Mouse (Mus musculus): ENCODE measurements around the gene Pigf. TPM values are rescaled to one million over a fixed set of nuclear protein-coding genes. Genes with fewer than 3 reads are reported as not detected.

Pigf gene
- polyA plus RNA-seq, 1 experiment from 2014 or later, result 38.0 TPM

DNA sequence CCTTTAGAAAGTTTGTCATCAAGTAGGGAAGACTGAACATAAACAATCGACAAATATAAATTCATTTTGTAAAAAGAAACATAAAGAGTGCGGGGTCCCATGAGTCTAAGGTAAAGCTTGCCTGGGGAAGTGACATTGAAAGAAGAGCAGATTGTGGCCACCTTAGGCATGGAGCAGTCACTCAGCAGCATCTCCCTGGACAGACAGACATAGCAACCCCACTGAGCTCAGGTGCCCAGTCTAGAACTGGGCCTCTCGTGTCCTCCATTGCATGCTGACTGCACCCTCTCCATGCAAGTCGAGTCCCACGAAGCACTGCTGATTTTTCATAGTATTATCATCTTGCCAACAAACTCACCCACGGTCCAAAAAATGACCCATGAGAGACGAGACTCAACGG lies 19.6 kb upstream of the Pigf start:
- Histone ChIP-seq H3K4me2 (ENCODE audit: low read length) (no peak overlapping the region), H3K9ac (replicated peaks; ENCODE audit: low read length) (no peak overlapping the region), H3K4me3 (replicated peaks; ENCODE audit: low read depth, low read length) (no peak overlapping the region), H3K27ac (replicated peaks; ENCODE audit: low read depth, low read length) (no peak overlapping the region), H3K36me3 (ENCODE audit: control insufficient read depth, insufficient read depth, low read length) (no peaks in the 10 kb centered on the region), H3K4me1 (ENCODE audit: control insufficient read depth, insufficient read depth, low read length) (no peaks in the 10 kb centered on the region), H3K27me3 (ENCODE audit: control insufficient read depth, insufficient read depth, low read length) (no peaks in the 10 kb centered on the region), H3K9me3 (ENCODE audit: control insufficient read depth, low read length) (no peaks in the 10 kb centered on the region)
- ATAC-seq (ENCODE audit: low FRiP score, low TSS enrichment), result no peak
- 80% methylated on average over 8 of the region's 8 CpGs for WGBS
- DNase-seq, result no peak

- Histone ChIP-seq H3K9me3 (ENCODE audit: control insufficient read depth, low read length) (no peaks in the 10 kb centered on the region), H3K4me1 (ENCODE audit: control insufficient read depth, insufficient read depth, low read length) (no peaks in the 10 kb centered on the region), H3K4me3 (replicated peaks; ENCODE audit: low read depth, low read length) (no peak overlapping the region), H3K27ac (replicated peaks; ENCODE audit: low read depth, low read length) (no peak overlapping the region), H3K9ac (replicated peaks; ENCODE audit: low read length) (no peak overlapping the region), H3K4me2 (ENCODE audit: low read length) (no peak overlapping the region), H3K27me3 (ENCODE audit: control insufficient read depth, insufficient read depth, low read length) (no peaks in the 10 kb centered on the region), H3K36me3 (ENCODE audit: control insufficient read depth, insufficient read depth, low read length) (no peaks in the 10 kb centered on the region)
- DNase-seq, result peak; percentile 99
- WGBS, result 3% methylated on average over 15 of the region's 15 CpGs
- no peak; the same call in 1 of the 2 replicates for ATAC-seq (ENCODE audit: low FRiP score, low TSS enrichment)
Observed at GRCm38 (mm10) chr17:87044364-87044763, 19.2 kb upstream of the Pigf start.

GRCm38 (mm10) chr17:87041739-87042138 lies 16.5 kb upstream of the Pigf start:
- DNase-seq, result peak; percentile 18
- WGBS, result 75% methylated on average over 19 of the region's 19 CpGs
- Histone ChIP-seq H3K4me2 (ENCODE audit: low read length) (no peak overlapping the region), H3K4me3 (replicated peaks; ENCODE audit: low read depth, low read length) (no peak overlapping the region), H3K9ac (replicated peaks; ENCODE audit: low read length) (no peak overlapping the region), H3K27ac (replicated peaks; ENCODE audit: low read depth, low read length) (no peak overlapping the region), H3K36me3 (ENCODE audit: control insufficient read depth, insufficient read depth, low read length) (peaks cover 15% of the 10 kb centered on the region), H3K4me1 (ENCODE audit: control insufficient read depth, insufficient read depth, low read length) (no peaks in the 10 kb centered on the region), H3K27me3 (ENCODE audit: control insufficient read depth, insufficient read depth, low read length) (no peaks in the 10 kb centered on the region), H3K9me3 (ENCODE audit: control insufficient read depth, low read length) (no peaks in the 10 kb centered on the region)
- no peak for ATAC-seq (ENCODE audit: low FRiP score, low TSS enrichment)

GRCm38 (mm10) chr17:87038496-87038895 lies 13.3 kb upstream of the Pigf start:
- Histone ChIP-seq H3K4me1 (ENCODE audit: control insufficient read depth, insufficient read depth, low read length) (no peaks in the 10 kb centered on the region), H3K4me3 (replicated peaks; ENCODE audit: low read depth, low read length) (no peak overlapping the region), H3K27ac (replicated peaks; ENCODE audit: low read depth, low read length) (no peak overlapping the region), H3K4me2 (ENCODE audit: low read length) (no peak overlapping the region), H3K9ac (replicated peaks; ENCODE audit: low read length) (no peak overlapping the region), H3K27me3 (ENCODE audit: control insufficient read depth, insufficient read depth, low read length) (no peaks in the 10 kb centered on the region), H3K9me3 (ENCODE audit: control insufficient read depth, low read length) (no peaks in the 10 kb centered on the region), H3K36me3 (ENCODE audit: control insufficient read depth, insufficient read depth, low read length) (peaks cover 32% of the 10 kb centered on the region)
- 90% methylated on average over 5 of the region's 5 CpGs for WGBS
- DNase-seq (no peak), ATAC-seq (ENCODE audit: low FRiP score, low TSS enrichment) (no peak)

DNA sequence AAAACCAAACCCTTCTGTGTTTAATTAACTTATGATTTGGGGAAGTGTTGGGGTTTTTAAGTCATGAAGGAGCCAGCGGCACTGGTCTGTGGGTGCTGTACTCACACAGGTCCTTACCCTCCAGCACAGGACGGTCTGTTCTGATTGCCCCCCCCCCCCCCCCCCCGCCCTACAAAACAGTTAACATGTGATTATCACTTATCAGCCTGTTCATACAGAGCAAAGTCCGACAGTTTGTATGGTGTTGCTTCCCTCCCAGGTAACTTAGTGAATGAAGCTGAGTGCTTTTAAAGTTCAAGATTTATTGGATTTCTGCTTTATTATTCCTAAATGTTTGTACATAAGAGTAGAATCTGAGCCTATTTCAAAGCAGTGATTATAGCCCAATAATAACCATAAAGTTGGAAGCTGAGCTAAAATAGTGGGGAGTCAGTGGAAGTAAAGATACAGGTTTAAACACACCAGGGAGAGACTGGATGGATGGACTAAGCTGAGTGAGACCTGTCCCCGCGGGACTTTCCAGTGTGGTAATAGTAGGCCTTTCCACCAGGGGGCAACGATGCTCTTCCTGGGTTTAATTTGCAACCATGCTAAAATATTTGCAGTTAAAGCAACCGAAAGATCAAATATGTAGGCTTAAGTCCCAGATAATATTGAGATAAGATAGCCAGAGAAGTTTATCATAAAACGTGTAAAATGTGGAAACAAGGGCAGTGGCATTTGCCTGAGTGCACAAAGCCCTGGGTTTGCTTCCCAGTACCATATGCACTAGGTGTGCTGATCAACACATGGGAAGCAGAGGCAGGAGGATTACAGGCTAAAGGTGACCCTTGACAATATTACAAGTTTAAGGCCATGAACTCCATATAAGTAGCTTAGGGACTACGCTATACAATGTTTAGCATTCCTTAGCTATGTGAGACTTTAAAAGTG lies 11.2 kb upstream of the Pigf start:
- Histone ChIP-seq H3K4me3 (replicated peaks; ENCODE audit: low read depth, low read length) (no peak overlapping the region), H3K4me2 (ENCODE audit: low read length) (no peak overlapping the region), H3K27ac (replicated peaks; ENCODE audit: low read depth, low read length) (no peak overlapping the region), H3K9me3 (ENCODE audit: control insufficient read depth, low read length) (no peaks in the 10 kb centered on the region), H3K9ac (replicated peaks; ENCODE audit: low read length) (no peak overlapping the region), H3K36me3 (ENCODE audit: control insufficient read depth, insufficient read depth, low read length) (peaks cover 47% of the 10 kb centered on the region), H3K4me1 (ENCODE audit: control insufficient read depth, insufficient read depth, low read length) (no peaks in the 10 kb centered on the region), H3K27me3 (ENCODE audit: control insufficient read depth, insufficient read depth, low read length) (no peaks in the 10 kb centered on the region)
- DNase-seq (peak; percentile 74), ATAC-seq (ENCODE audit: low FRiP score, low TSS enrichment) (no peak)
- WGBS, result 66% methylated on average over 10 of the region's 10 CpGs

DNA sequence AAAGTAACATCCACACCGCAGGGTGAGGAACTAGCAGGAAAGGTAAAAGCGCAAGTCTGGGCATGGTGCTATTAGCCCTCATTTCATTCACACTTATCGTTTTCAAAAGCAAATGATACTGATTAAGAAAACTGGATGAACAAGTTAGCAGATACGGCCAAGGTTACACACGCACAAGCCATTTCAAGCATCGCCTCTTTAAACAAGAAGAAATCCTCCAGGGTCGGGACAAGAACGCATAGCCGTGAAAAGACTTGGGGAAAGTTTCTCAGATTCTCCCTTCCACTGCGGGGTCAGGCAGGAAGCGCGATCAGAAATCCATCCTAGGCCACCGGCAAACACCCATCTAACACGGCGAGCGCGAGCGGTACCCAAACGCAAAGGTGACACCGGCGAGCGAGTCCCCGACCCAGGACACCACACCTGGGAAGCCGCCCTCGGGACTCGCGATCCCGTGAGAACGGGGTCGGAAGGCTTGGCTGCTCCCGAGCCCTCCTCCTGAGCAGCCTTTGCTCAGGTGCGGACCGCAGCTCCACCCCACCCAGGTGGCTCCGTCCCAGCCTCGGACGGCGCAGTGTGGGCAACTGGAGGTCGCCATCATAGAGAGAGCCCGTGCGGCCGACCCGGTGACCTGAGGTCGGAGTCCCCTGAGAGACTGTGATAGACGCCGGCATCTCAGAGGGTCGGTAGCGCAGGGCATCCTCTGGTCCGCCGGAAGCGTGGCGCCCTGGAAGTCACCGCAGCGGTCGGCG lies 539 bp downstream of the Pigf start:
- ATAC-seq (ENCODE audit: low FRiP score, low TSS enrichment), result peak; percentile 79; the same call in 1 of the 2 replicates
- no peak overlapping the region for H3K27ac ChIP-seq (replicated peaks; ENCODE audit: low read depth, low read length)
- no peaks in the 10 kb centered on the region for H3K27me3 ChIP-seq (ENCODE audit: control insufficient read depth, insufficient read depth, low read length)
- H3K9ac ChIP-seq (replicated peaks; ENCODE audit: low read length), result peak overlapping the region; percentile 74
- peak overlapping the region; percentile 86 for H3K4me3 ChIP-seq (replicated peaks; ENCODE audit: low read depth, low read length)
- H3K4me1 ChIP-seq (ENCODE audit: control insufficient read depth, insufficient read depth, low read length), result peaks cover 14% of the 10 kb centered on the region
- WGBS, result under 1% methylated on average over 55 of the region's 55 CpGs
- H3K36me3 ChIP-seq (ENCODE audit: control insufficient read depth, insufficient read depth, low read length), result peaks cover 21% of the 10 kb centered on the region
- peak overlapping the region; percentile 89 for H3K4me2 ChIP-seq (ENCODE audit: low read length)
- H3K9me3 ChIP-seq (ENCODE audit: control insufficient read depth, low read length), result no peaks in the 10 kb centered on the region
- DNase-seq, result peak; percentile 37

DNA sequence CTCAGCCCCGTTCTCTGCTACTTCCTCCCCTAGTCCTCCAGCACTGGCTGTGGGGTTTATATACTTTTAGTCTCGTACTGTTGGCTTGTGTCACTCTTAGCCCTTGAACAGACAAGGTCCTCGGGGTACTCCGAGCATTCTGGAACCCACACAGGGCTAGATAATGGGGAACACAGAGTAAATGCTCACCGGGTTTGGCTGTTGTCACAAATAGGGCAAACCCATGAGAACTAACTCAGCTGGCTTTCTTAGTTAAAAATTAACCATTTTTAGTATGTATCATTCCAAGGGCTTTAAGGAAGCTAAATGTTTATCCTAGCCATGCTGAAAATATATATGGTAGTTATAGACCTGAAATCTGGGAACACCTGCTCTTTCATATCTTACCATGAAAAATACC lies 5.5 kb downstream of the Pigf start:
- Histone ChIP-seq H3K9me3 (ENCODE audit: control insufficient read depth, low read length) (no peaks in the 10 kb centered on the region), H3K4me1 (ENCODE audit: control insufficient read depth, insufficient read depth, low read length) (0 out of 2 replicates have a peak, but pooled peaks cover 2% of the 10 kb centered on the region), H3K36me3 (ENCODE audit: control insufficient read depth, insufficient read depth, low read length) (peaks cover 27% of the 10 kb centered on the region), H3K27ac (replicated peaks; ENCODE audit: low read depth, low read length) (no peak overlapping the region), H3K4me2 (ENCODE audit: low read length) (no peak overlapping the region), H3K27me3 (ENCODE audit: control insufficient read depth, insufficient read depth, low read length) (no peaks in the 10 kb centered on the region), H3K4me3 (replicated peaks; ENCODE audit: low read depth, low read length) (no peak overlapping the region), H3K9ac (replicated peaks; ENCODE audit: low read length) (no peak overlapping the region)
- 90% methylated on average over 5 of the region's 5 CpGs for WGBS
- ATAC-seq (ENCODE audit: low FRiP score, low TSS enrichment) (no peak), DNase-seq (no peak)

DNA sequence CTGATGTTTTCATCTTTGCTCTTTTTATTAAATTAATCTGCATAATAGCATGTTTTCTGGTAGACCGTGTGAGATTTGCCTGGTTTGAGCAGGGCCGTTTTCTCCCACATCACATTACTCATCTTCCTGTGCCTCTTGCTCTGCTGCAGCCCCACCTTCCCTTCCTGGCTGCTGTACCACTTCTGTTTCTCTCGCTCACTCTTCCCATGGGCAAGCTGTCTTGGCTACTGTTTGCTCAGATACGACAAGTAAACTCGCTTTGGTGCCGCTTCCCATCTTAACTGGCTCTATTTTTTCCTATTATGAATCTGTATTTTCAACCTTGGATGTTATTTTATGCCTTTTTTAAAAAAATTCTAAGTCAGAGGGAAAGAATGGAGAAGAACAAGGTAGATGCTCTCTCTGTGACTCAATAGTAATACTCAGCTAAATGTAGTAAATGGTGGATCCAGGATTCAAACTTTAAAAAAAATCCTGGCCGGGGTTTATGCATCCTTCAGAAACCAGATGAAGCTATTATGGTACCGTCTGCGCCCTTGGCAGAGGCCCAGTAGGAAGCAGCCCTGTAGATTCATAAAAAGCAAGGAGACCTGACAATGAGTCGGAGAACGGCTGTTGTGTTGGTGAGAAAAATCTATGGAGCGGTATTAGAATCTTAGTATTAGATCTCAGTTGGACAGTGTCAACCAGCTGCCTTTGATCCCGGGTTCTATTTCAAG lies 13.7 kb downstream of the Pigf start:
- Histone ChIP-seq H3K27me3 (ENCODE audit: control insufficient read depth, insufficient read depth, low read length) (no peaks in the 10 kb centered on the region), H3K27ac (replicated peaks; ENCODE audit: low read depth, low read length) (no peak overlapping the region), H3K4me2 (ENCODE audit: low read length) (no peak overlapping the region), H3K4me1 (ENCODE audit: control insufficient read depth, insufficient read depth, low read length) (no peaks in the 10 kb centered on the region), H3K9ac (replicated peaks; ENCODE audit: low read length) (no peak overlapping the region), H3K4me3 (replicated peaks; ENCODE audit: low read depth, low read length) (no peak overlapping the region), H3K9me3 (ENCODE audit: control insufficient read depth, low read length) (no peaks in the 10 kb centered on the region), H3K36me3 (ENCODE audit: control insufficient read depth, insufficient read depth, low read length) (peaks cover 12% of the 10 kb centered on the region; the same call in 1 of the 2 replicates)
- DNase-seq (peak; percentile 12), ATAC-seq (ENCODE audit: low FRiP score, low TSS enrichment) (no peak)
- WGBS, result 86% methylated on average over 13 of the region's 13 CpGs

Data from midbrain, embryonic 14.5 days (tissue).